Mouse (Mus musculus) C2C12 (cell line): ENCODE measurements around the gene Nmnat3.

ENCODE experiments used
- CEBPB ChIP-seq: IDR thresholded peaks from one replicate; pipeline ENCODE4 v1.6.1; 2011; ENCODE audit warnings: low read depth, mild to moderate bottlenecking, control low read depth, moderate library complexity
- CTCF ChIP-seq: IDR thresholded peaks from one replicate; pipeline ENCODE4 v1.5.1; 2011; ENCODE audit not compliant: control insufficient read depth, insufficient read depth, insufficient read length
- MAX ChIP-seq: IDR thresholded peaks from one replicate; pipeline ENCODE4 v1.6.1; 2011; ENCODE audit warnings: mild to moderate bottlenecking, control low read depth
- MYOD1 ChIP-seq: IDR thresholded peaks from one replicate; pipeline ENCODE4 v1.6.1; 2011; ENCODE audit warnings: low read depth; ENCODE audit not compliant: control insufficient read depth, insufficient read length
- MYOG ChIP-seq: IDR thresholded peaks from one replicate; pipeline ENCODE4 v1.6.1; 2011; ENCODE audit not compliant: control insufficient read depth, insufficient read length; ENCODE audit errors: extremely low read depth
- USF1 ChIP-seq: IDR thresholded peaks from one replicate; pipeline ENCODE4 v1.6.1; 2011; ENCODE audit warnings: low read depth, mild to moderate bottlenecking, control low read depth, moderate library complexity

GRCm38 (mm10) chr9:98299235-98299634 lies 12.0 kb downstream of the Nmnat3 start:
- TF ChIP-seq CTCF: no peak
- TF ChIP-seq MYOD1: no peak
- no peak for TF ChIP-seq MAX
- no peak for TF ChIP-seq USF1
- TF ChIP-seq CEBPB: no peak
- no peak for TF ChIP-seq MYOG
